Mouse (Mus musculus) brain, embryonic 18.5 days (tissue): ENCODE results near the gene Sh3rf1.

Experiments
- DNase-seq: peaks from one replicate; pipeline ENCODE4 v3.0.0-alpha.2; 2012; ENCODE audit warnings: low read depth, low spot score

Gene Sh3rf1

GRCm38 (mm10) chr8:61321780-61322179 lies 98.1 kb downstream of the Sh3rf1 start:
- DNase-seq, result no peak

DNA sequence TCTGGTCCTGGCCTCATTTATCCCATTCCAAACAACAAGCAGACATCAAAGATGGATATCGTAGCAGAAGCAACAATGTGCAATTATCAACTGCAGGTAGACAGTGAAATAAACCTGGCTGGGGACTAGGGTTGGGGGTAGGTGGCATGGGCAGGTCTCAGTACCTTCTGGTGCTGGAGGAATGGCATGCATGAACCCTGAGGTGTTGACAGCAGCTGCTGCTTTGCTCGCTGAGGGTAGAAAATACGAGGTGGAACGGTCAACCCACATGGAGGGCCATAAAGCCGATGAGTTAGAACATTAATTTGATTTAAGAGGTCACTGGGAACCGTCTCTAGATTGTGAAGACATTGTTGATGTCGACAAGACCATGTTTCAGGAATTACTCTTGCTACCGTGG lies 98.8 kb downstream of the Sh3rf1 start:
- DNase-seq, result no peak

DNA sequence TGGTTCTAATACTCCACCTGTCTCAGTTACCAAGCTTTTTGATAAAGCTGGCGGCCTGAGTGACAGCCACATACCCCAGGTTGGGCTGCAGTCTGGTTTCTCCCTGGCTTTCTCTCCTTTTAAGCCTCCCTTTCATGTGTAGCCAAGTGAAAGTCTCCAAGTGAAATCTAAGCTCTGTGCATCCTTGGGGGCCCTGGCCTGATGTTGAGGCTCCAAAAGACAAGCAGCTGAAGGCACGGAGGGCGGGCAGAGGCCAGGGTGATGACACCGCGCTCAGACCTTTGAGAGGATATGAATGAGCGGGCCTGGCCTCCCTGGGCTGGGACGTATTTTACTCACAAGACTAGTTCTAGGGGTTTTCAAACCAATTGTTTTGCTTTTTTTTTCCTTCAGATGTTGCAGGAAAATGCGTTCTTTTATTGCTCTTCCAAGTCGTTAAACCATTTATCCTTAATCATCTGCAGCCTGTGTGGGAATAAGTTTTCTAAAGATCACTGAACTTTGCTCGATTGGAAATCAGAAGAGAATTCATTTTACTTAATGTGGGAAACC lies 100.8 kb downstream of the Sh3rf1 start:
- no peak for DNase-seq

GRCm38 (mm10) chr8:61325014-61325715 lies 101.5 kb downstream of the Sh3rf1 start:
- peak; percentile 37 for DNase-seq

DNA sequence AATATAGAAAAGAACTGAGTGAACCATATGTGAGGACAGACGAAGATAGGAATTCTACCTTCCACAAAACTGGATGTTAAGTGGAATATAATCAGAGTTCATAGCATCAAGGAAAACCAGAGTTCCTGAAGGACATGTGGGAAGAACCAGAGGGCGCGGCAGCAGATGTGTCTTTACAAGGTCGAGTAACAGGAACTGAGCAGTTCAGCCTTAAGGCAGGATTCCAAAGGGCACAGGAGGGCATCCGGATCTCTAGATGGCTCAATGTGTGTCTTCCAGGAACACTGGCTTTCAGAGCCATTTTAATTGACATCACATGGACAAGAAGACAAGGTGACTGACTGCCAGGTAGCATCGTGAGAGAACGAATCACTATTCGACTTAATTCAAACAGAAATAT lies 102.6 kb downstream of the Sh3rf1 start:
- DNase-seq, result no peak

DNA sequence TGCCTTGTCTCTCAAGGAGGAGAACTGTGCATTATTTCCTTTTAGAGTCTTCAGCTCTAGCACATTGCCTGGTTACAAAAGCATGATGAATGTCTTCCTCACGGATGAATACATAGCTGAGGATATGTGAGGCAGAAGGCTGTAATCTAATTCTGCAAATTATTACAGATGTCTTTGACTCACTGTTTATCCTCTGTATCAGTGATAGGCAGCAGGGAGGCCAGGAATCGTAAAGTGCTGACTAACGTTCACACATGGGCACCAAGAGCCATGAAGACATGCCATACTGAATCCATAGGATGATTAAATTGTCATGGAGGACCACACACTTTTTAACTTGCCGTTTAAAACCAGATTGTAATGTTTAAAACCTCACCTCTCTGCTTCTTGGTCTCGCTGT lies 103.7 kb downstream of the Sh3rf1 start:
- DNase-seq, result no peak

- no peak for DNase-seq
Measured at GRCm38 (mm10) chr8:61339629-61340028, 116.0 kb downstream of the Sh3rf1 start.

DNA sequence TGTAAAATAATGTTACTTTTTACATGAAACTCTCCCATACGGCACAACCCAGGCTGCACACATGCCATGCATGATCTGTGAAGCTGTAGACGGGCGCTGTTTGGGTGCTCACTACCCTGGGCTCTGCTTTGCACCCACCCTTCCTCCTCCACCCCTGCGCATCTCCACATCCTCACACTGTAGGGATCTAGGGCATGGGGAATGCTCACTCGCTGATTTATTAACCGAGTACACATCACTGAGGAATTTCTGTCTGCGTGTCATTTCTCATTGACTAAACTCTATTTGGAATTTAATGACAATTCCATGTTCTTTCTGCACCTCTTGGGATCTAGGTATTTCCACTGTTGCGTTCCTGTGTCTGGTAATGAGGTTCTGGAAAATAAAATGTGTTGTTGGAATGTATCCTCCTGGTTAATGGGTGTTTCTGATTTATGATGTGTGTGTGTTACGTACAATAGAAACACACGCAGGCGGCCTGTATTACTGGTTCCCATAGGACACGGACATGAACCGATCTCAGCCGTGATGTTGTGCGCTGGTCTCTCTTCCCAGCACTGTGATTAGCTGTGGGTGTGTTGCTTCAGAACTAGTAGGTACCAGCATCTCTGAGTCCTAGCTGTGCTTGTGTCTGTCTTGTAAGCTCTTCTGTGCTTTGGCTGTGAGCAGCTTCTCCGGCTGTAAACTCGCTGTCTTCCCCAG lies 116.8 kb downstream of the Sh3rf1 start:
- DNase-seq, result no peak

DNA sequence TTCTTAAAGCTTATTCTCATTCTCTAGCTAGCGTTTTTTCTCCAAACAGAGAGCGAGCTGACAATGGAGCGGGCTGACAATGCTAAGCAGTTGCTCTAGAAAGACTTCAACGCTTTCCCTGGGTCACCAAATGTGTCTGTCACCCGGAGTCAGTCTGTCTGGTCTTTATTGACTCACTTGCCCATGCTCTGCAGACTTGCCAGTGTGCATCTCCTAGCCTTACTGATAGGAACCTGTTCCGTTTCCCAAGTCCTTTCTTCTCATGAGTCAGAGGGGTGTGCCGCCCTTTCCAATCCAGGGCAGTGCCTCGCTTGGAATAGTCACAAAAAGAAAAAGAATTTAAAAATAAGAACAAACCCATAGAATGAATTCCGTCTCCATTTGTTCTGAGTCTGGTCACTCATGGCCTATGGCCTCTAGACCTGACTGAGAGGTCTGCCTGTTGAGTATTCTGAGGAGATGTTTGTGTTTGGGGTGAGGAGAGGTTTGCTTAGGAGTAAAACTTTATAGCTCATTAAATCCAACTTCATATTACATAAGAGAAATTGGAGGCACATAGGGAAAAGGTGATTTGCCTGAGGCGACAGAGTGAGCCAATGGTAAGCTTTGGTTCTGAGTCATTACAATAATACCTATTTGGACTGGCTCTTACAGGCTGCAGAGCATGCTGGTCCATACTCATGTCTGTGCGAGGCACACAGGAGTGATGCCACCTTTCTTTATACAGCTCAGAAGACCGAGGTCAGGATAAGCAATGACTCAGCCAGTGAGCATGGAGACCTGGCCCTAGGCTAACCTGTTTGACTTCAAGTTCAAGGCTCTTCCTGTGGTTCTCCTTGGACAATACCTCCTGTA lies 118.1 kb downstream of the Sh3rf1 start:
- no peak for DNase-seq

DNA sequence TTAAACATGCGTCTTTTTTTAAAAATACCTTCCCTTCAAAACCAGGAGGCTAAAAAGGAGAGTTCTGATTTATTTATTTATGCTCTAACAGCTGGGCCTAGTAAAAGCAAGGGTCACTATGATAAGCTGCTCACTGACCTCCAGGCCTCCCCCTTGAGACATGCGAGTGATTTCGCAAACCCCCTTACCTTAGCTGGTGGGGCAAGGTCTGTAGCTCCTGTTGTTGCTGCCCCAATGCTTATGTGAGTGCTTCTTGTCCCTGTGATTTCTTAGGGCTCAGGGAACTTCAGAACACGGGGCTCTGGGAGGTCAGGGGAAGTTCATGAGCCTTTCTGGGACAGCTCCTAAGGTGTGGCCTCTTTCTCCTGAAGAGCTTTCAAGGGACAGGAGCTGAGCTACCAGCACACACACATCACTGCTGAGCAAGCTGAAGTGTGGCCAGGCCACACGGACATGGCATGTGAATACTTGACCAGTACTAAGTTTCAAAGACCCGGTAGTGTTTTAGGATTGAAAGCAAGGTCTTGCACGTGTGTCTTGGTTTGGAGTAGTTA lies 118.9 kb downstream of the Sh3rf1 start:
- no peak for DNase-seq

- DNase-seq, result no peak
Measured at GRCm38 (mm10) chr8:61344435-61344834, 120.8 kb downstream of the Sh3rf1 start.

- DNase-seq, result no peak
Measured at GRCm38 (mm10) chr8:61346941-61347340, 123.3 kb downstream of the Sh3rf1 start.

DNA sequence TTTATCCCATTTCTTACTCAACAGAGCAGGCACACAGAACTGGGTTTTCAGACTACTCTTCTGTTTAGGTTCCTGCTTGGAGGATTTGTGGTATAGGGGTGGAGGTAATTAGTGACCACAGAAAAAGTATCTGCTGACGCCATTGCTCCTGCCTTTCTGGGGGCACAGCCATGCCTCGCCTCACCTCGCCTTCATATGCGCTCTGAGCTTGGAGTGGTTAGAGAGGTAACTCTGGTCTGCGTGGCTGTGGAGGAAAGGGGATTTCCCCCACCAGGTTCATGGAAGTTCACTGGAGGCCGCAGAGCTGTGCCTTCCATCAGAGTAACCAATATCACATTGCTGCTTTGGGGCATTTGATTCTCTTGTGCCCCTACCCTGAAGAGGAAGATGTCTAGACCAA lies 123.9 kb downstream of the Sh3rf1 start:
- DNase-seq, result no peak

DNA sequence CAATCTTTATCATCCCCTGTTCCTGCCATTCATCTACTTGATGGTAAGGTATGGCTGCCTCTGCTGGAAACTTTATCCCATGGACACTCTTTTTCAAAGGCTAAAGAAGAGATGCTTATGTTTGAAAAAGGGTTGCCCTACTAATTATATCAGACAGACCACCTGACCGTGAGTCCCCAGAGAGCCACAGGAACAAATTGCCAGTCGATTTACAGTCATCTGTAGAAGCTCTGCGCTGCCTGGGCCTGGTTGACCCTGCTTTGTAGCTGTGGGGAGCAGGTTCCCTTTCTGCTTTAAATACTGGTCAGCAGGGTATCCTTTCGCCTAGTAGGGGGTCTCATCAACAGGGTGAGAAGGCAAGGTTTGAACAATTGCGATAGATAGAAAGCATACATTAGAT lies 124.4 kb downstream of the Sh3rf1 start:
- DNase-seq, result no peak

- no peak for DNase-seq
Measured at GRCm38 (mm10) chr8:61348518-61348917, 124.8 kb downstream of the Sh3rf1 start.

- no peak for DNase-seq
Measured at GRCm38 (mm10) chr8:61350443-61350842, 126.8 kb downstream of the Sh3rf1 start.

- DNase-seq, result no peak
Measured at GRCm38 (mm10) chr8:61351638-61352037, 128.0 kb downstream of the Sh3rf1 start.

DNA sequence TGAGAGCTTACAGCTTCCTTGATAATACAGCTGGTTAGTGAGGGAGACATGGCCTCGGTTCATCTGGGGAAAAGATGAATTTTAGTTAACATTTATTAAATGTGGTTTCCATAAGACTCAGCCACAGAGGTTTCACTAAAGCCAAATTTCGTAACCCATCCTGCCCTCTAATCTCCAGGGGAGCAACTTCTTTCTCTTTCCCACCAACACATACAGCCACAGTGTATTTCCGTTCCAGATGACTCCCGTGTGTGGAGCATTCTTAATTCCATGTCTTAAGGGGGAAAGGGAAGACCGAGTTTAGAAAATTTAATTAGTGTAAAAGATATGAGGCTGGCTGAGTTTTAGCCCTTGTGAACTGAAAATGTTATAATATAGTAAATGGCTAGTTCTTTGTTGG lies 131.8 kb downstream of the Sh3rf1 start:
- DNase-seq, result no peak

DNA sequence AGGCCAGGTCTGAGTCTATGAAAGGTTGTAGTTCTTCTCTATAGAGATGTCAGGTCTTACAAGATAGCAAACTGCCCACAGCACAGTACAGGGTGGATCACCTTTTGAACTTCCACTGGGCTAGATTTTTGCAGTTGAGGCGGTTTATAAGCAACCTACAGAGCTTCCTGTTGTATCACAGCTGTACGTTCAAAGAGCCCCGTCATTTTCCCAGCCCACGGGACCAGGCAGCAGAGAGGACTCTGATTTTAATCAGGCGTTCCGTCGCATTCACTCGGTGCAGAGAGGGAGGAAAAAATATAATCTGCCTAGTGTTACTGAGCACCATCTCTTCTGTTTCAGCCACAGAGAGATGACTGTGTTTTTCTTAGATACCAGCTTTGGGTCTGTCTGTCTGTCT lies 135.3 kb downstream of the Sh3rf1 start:
- no peak for DNase-seq

DNA sequence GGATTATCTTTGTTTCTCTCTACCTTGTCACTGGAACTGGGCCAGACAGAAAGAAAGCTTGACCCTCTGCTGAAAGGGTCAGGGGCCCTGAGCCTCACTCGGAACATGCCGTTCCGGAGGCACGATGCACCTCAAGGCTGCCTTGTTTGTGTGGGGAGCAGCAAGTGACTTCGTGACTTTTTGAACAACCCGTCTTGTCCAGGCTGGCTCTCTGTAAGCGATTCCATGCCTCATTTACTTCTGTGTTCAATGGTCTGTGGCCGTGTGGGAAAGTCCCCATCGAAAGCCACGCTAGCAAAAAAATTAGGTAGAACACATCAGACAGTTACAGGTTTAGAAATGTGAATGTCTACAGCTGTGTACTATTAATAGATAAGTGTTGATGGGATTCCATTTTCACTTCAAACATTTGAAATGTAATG lies 136.2 kb downstream of the Sh3rf1 start:
- DNase-seq, result no peak

DNA sequence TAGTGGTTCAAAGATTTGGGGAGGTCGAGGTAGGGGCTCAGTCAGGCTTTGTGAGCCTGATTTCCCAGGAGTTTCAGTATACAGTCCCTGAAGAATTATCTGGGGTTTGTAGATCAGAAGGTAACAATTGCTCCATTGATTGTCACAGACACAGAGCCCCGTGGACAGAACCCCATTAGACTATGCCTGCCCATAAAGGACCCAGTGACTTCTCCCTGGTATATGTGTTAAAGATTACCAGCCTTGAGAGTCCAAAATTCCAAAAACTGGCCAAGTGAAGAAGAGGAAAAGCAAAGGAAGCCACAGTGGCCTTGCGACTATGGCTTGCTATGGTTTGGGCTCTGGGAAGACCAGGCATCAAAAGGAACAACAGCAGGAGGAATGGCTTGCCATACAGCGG lies 136.7 kb downstream of the Sh3rf1 start:
- DNase-seq, result no peak

GRCm38 (mm10) chr8:61361476-61361875 lies 137.8 kb downstream of the Sh3rf1 start:
- DNase-seq, result no peak
